Mouse (Mus musculus) liver, embryonic 14.5 days (tissue): ENCODE data around the gene Myh9.

Experiments used
- CTCF ChIP-seq: IDR thresholded peaks from 2 replicates; pipeline ENCODE4 v1.5.1; 2016; ENCODE audit warnings: antibody characterized with exemption, low read depth, control low read depth
- EP300 ChIP-seq: IDR thresholded peaks from 2 replicates; pipeline ENCODE4 v1.6.1; 2016; ENCODE audit warnings: antibody characterized with exemption, low read depth

DNA sequence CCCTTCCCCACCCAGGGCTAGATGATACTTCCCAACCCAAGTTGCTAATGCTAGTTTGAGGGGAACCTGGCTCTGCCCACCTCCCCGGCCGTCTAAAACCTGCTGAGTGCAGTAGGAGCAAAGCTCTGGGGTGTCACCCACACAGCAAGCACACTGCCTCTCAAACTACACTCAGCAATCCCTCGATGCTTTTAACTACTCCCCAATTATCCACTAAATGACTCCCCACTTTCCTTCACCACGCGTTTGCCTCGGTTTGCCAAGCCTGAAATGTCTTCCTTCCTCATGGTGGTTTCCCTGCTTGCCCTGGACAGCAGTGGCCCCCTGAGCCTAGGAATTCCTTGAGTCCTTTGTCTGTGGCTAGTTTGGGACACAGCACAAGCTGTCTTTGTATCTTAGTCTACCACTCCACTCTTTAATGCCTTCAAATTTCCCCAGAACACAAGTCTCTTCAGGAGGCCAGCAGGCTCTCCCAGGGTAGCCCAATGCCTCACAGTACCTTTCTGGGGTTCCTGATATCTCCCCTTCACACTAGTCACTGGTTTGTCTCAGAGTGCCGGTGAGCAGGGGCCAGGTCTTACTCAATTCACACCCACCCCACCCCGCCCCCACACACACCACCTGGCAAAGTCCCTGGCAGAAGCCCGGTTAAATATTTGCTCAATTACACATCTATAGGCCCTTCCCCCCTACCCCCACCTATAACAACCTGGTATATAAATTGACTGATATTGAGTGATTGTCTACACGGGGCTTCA, 2.3 kb downstream of the Myh9 start:
- TF ChIP-seq CTCF (no peak), EP300 (no peak)
